ENCODE assay signal across 17 mouse cellular contexts in the genomic region with DNA sequence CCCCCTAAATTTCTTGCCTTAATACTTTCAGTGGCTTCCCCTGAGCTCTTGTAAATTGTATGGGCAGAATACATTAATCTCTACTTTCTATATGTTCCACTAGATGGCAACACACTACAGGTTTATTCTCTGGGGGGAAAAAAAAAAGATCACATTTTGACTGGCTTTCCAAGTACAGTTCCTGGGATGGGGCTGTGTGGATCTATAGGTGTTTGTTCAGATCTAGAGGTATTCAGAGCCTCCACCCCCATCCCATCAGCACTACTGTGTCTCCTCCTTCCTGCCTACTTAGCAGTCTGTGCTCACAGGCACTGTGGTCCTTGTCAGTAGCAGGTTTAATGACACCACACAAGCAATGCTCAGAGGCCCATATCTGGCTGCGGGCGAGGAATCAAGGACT. TPM values are rescaled to one million over a fixed set of nuclear protein-coding genes. Genes with fewer than 3 reads are reported as not detected.
DNase-seq lines count a peak whose midpoint lies in the region; ATAC-seq and TF ChIP-seq lines count a peak whose summit lies in the region.
"Had no signal": no experiment of that assay in that cellular context is flagged by ENCODE, and none has a peak within 500 bp of the region (broad histone marks: within the 10 kb centered on the region; RNA-seq: fewer than 3 reads in every experiment).

No protein-coding gene starts in this region.

- H3K9ac ChIP-seq in kidney, postnatal 0 days (ENCODE audit: low read depth, low read length), result no peak overlapping the region
- H3K9ac ChIP-seq: embryonic facial prominence, embryonic 13.5 days; limb, embryonic 15.5 days; stomach, embryonic 15.5 days had no signal

- no peaks in the 10 kb centered on the region for H3K36me3 ChIP-seq in kidney, postnatal 0 days (ENCODE audit: insufficient read depth, low read length)
- H3K36me3 ChIP-seq: limb, embryonic 15.5 days; stomach, embryonic 15.5 days had no signal

- no peaks in the 10 kb centered on the region for H3K27me3 ChIP-seq in kidney, postnatal 0 days (ENCODE audit: insufficient read depth, low read length)
- H3K27me3 ChIP-seq: embryonic facial prominence, embryonic 13.5 days; limb, embryonic 15.5 days; stomach, embryonic 15.5 days had no signal

- no peak overlapping the region for H3K4me2 ChIP-seq in kidney, postnatal 0 days (ENCODE audit: low read length)
- H3K4me2 ChIP-seq: embryonic facial prominence, embryonic 13.5 days; heart, embryonic 11.5 days; limb, embryonic 15.5 days; stomach, embryonic 15.5 days had no signal

- peak; percentile 56 for TF ChIP-seq CTCF in kidney, postnatal 0 days (IDR thresholded peaks at IDR 0.05; ENCODE audit: low read depth)

- ATAC-seq in kidney, postnatal 0 days (replicated peaks; ENCODE audit: low FRiP score, low read depth), result no peak
- ATAC-seq: inflammation-experienced regulatory T-cells, adult 6 months had no signal

- H3K9me3 ChIP-seq in kidney, postnatal 0 days (replicated peaks; ENCODE audit: low read length), result no peaks in the 10 kb centered on the region
- H3K9me3 ChIP-seq: embryonic facial prominence, embryonic 13.5 days; limb, embryonic 15.5 days; stomach, embryonic 15.5 days had no signal

- 87% methylated on average over 2 of the region's 2 CpGs for WGBS in kidney, postnatal 0 days

- H3K4me3 ChIP-seq in kidney, postnatal 0 days (replicated peaks; ENCODE audit: low read depth, low read length), result no peak overlapping the region
- H3K4me3 ChIP-seq: embryonic facial prominence, embryonic 13.5 days; limb, embryonic 15.5 days; stomach, embryonic 15.5 days had no signal

- H3K4me1 ChIP-seq in kidney, postnatal 0 days (replicated peaks; ENCODE audit: insufficient read depth, low read length), result no peaks in the 10 kb centered on the region
- H3K4me1 ChIP-seq: stomach, embryonic 15.5 days had no signal

- H3K27ac ChIP-seq in kidney, postnatal 0 days, result no peak overlapping the region
- H3K27ac ChIP-seq: embryonic facial prominence, embryonic 13.5 days; limb, embryonic 15.5 days; macrophage; stomach, embryonic 15.5 days had no signal

- peak; percentile 43 for DNase-seq in embryo, embryonic 10.5 days (ENCODE audit: low spot score)
- no peak for DNase-seq in embryo, embryonic 10 days (ENCODE audit: low spot score)
- peak; percentile 55 for DNase-seq in kidney, postnatal 0 days (ENCODE audit: low spot score)
- DNase-seq in kidney, postnatal 36 days, result no peak
- DNase-seq in 3T3-L1 (ENCODE audit: low read depth, low spot score), result peak; percentile 54
- DNase-seq in induced T-regulatory cell, adult 2 months (ENCODE audit: low read depth), result peak; percentile 45
- DNase-seq in B cell, adult 2 months, result no peak
- no peak for DNase-seq in lung, postnatal 10 days
- DNase-seq: adrenal gland, postnatal 25 days; cerebellum, adult 18-20 months; right cerebral cortex, postnatal 25 days had no signal

RNA-seq across cellular contexts. Expression of gene Eif4e3, which starts 14.2 kb away (rescaled TPM):
- polyA plus RNA-seq in kidney, postnatal 0 days (2015; fragmentation: Nextera tagmentation; extraction: Ambion mirVana), result 16.4 and 17.0 TPM in 2 replicates

RNA-seq across cellular contexts. Expression of gene Gm20696, which starts 14.3 kb away (rescaled TPM):
- polyA plus RNA-seq in kidney, postnatal 0 days (2015; fragmentation: Nextera tagmentation; extraction: Ambion mirVana), result 1.7 and 1.8 TPM in 2 replicates

RNA-seq across cellular contexts. Expression of gene Gpr27, which starts 40.1 kb away (rescaled TPM):
- polyA plus RNA-seq in kidney, postnatal 0 days (2015; fragmentation: Nextera tagmentation; extraction: Ambion mirVana), result 2.9 and 3.3 TPM in 2 replicates
- polyA plus RNA-seq: inflammation-experienced regulatory T-cells, adult 6 months; macrophage had no signal

Comparison
In these comparisons a context has a peak if more than half of its experiments do, and no peak if none do; other contexts are left out.
1. DNase-seq: peak in embryo, embryonic 10.5 days (single experiment), kidney, postnatal 0 days (single experiment), 3T3-L1 (single experiment) and induced T-regulatory cell, adult 2 months (single experiment); none in embryo, embryonic 10 days (single experiment), kidney, postnatal 36 days (0 of 2), B cell, adult 2 months (0 of 2) and lung, postnatal 10 days (single experiment).